ENCODE assay signal across 8 mouse cellular contexts in the genomic region with DNA sequence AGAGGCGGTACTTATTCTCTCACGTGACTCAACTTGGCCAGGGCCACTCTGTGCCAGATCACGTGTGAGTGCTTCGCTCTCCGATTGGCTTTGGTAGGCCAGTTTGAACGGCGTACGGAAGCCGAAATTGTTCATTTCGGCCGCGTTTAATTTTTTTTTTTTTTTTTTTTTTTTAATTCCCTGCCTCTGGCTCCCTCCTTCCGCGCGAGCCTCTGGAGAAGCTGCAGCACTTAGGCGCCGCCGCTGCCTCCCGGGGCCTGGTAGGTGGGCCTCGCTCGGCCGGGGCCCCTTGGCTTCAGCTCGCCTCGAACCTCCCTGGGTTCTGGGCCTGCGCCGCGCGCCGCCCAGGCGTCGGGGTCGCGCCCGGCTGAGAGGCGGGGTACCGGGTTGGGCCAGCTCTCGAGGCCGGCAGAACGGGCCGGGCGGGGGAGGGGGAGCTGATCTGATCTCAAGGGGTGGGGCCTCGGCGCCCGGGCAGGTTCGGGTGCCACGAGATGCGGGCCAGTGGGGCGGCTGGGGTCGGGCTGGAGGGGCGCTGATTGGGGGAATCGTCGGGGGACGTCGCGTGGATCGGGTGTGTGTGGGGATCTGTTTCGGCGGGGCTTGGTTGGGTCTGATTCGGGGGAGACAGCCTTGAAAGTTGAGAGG. TPM values are rescaled to one million over a fixed set of nuclear protein-coding genes. Genes with fewer than 3 reads are reported as not detected.
DNase-seq lines count a peak whose midpoint lies in the region; ATAC-seq and TF ChIP-seq lines count a peak whose summit lies in the region.

TSS of gene Tnpo2 (plus strand) at position 198 of the 648 bp plus-strand sequence.

- TF ChIP-seq POLR2A in heart, adult 2 months (IDR thresholded peaks at IDR 0.05; ENCODE audit: insufficient read depth, low read depth, low read length): no peak; the same call in 1 of the 2 replicates

- peak within 1 kb of the TSS; percentile 91 for H3K4me2 ChIP-seq in embryonic facial prominence, embryonic 14.5 days (ENCODE audit: low read depth, low read length)
- H3K4me2 ChIP-seq in limb, embryonic 13.5 days (replicated peaks): peak within 1 kb of the TSS; percentile 93
- H3K4me2 ChIP-seq in midbrain, embryonic 16.5 days (ENCODE audit: low read length): peak within 1 kb of the TSS; percentile 98

- no peaks in the 10 kb centered on the region for H3K9me3 ChIP-seq in embryonic facial prominence, embryonic 14.5 days (ENCODE audit: control insufficient read depth, low read length)
- no peaks in the 10 kb centered on the region for H3K9me3 ChIP-seq in limb, embryonic 13.5 days
- no peaks in the 10 kb centered on the region for H3K9me3 ChIP-seq in midbrain, embryonic 16.5 days (replicated peaks; ENCODE audit: control insufficient read depth, low read length, poor library complexity, severe bottlenecking)

- H3K27ac ChIP-seq in embryonic facial prominence, embryonic 14.5 days (replicated peaks; ENCODE audit: low read depth, low read length): peak within 1 kb of the TSS; percentile 100
- H3K27ac ChIP-seq in heart, adult 2 months: peak within 1 kb of the TSS; percentile 96
- peak within 1 kb of the TSS; percentile 100 for H3K27ac ChIP-seq in limb, embryonic 13.5 days
- H3K27ac ChIP-seq in midbrain, embryonic 16.5 days (ENCODE audit: low read length): peak within 1 kb of the TSS; percentile 97

- peak within 1 kb of the TSS; percentile 87 for H3K9ac ChIP-seq in embryonic facial prominence, embryonic 14.5 days (ENCODE audit: low read depth, low read length)
- H3K9ac ChIP-seq in heart, adult 2 months (ENCODE audit: low read depth, low read length): peak within 1 kb of the TSS; percentile 94
- H3K9ac ChIP-seq in limb, embryonic 13.5 days: peak within 1 kb of the TSS; percentile 95
- H3K9ac ChIP-seq in midbrain, embryonic 16.5 days (ENCODE audit: low read depth, low read length): peak within 1 kb of the TSS; percentile 81

- peak; percentile 100 for DNase-seq in 3T3-L1 (ENCODE audit: low read depth, low spot score)
- peak; percentile 84 to 86 for DNase-seq in adrenal gland, postnatal 4 days (ENCODE audit: low spot score in 2 of 2)
- DNase-seq in embryonic facial prominence, embryonic 14.5 days (ENCODE audit: low spot score): peak; percentile 100
- DNase-seq in heart, adult 2 months: peak; percentile 87 to 92
- peak; percentile 94 to 96 for DNase-seq in kidney, adult 8-10 months
- DNase-seq in spleen, postnatal 10 days (ENCODE audit: low spot score in 2 of 2): peak; percentile 81 to 90

- H3K79me2 ChIP-seq in heart, adult 2 months (replicated peaks; ENCODE audit: control insufficient read depth, insufficient read depth, low read length): peaks cover 5% of the 10 kb centered on the region

- no peak for TF ChIP-seq CTCF in heart, adult 2 months (IDR thresholded peaks at IDR 0.05)

- peak within 1 kb of the TSS; percentile 80 for H3K4me3 ChIP-seq in embryonic facial prominence, embryonic 14.5 days (ENCODE audit: low read depth, low read length)
- peak within 1 kb of the TSS; percentile 76 for H3K4me3 ChIP-seq in heart, adult 2 months
- peak within 1 kb of the TSS; percentile 86 for H3K4me3 ChIP-seq in limb, embryonic 13.5 days
- peak within 1 kb of the TSS; percentile 55 for H3K4me3 ChIP-seq in midbrain, embryonic 16.5 days (ENCODE audit: low read depth, low read length)

- H3K36me3 ChIP-seq in embryonic facial prominence, embryonic 14.5 days (ENCODE audit: control insufficient read depth, insufficient read depth, low read length): peaks cover 41% of the 10 kb centered on the region
- H3K36me3 ChIP-seq in heart, adult 2 months (ENCODE audit: control insufficient read depth, insufficient read depth, low read length): peaks cover 9% of the 10 kb centered on the region
- H3K36me3 ChIP-seq in limb, embryonic 13.5 days: peaks cover 45% of the 10 kb centered on the region
- H3K36me3 ChIP-seq in midbrain, embryonic 16.5 days (ENCODE audit: control insufficient read depth, insufficient read depth, low read length): peaks cover 8% of the 10 kb centered on the region

- intact Hi-C loops in heart, adult 2 months (cut with DNase I): loop anchor here (5.0 kb wide), 1 partner anchor 35 kb away; the partner anchor contains the start of gene Dhps

- WGBS in embryonic facial prominence, embryonic 14.5 days: under 1% methylated on average over 52 of the region's 59 CpGs
- under 1% methylated on average over 59 of the region's 59 CpGs for WGBS in heart, adult 2 months
- WGBS in limb, embryonic 13.5 days: under 1% methylated on average over 57 of the region's 59 CpGs
- WGBS in midbrain, embryonic 16.5 days: under 1% methylated on average over 58 of the region's 59 CpGs

- TF ChIP-seq EP300 in heart, adult 2 months (IDR thresholded peaks at IDR 0.05; ENCODE audit: insufficient read depth, low read depth, low read length): peak; percentile 64; the same call in 1 of the 2 replicates

- H3K4me1 ChIP-seq in embryonic facial prominence, embryonic 14.5 days (ENCODE audit: control insufficient read depth, insufficient read depth, low read length): peaks cover 18% of the 10 kb centered on the region
- peaks cover 7% of the 10 kb centered on the region for H3K4me1 ChIP-seq in heart, adult 2 months (ENCODE audit: control insufficient read depth, insufficient read depth, low read length)
- peaks cover 28% of the 10 kb centered on the region for H3K4me1 ChIP-seq in limb, embryonic 13.5 days
- peaks cover 33% of the 10 kb centered on the region for H3K4me1 ChIP-seq in midbrain, embryonic 16.5 days (ENCODE audit: control insufficient read depth, insufficient read depth, low read length)

- no peaks in the 10 kb centered on the region for H3K27me3 ChIP-seq in embryonic facial prominence, embryonic 14.5 days (replicated peaks; ENCODE audit: control insufficient read depth, insufficient read depth, low read length)
- no peaks in the 10 kb centered on the region for H3K27me3 ChIP-seq in heart, adult 2 months (ENCODE audit: control insufficient read depth, insufficient read depth, low read length)
- H3K27me3 ChIP-seq in limb, embryonic 13.5 days: no peaks in the 10 kb centered on the region
- H3K27me3 ChIP-seq in midbrain, embryonic 16.5 days (ENCODE audit: control insufficient read depth, insufficient read depth, low read depth, low read length): no peaks in the 10 kb centered on the region

- peak; percentile 90 for ATAC-seq in embryonic facial prominence, embryonic 14.5 days (ENCODE audit: low read depth)
- ATAC-seq in limb, embryonic 13.5 days (ENCODE audit: low FRiP score, low read depth): peak; percentile 91
- peak; percentile 88 for ATAC-seq in midbrain, embryonic 16.5 days

RNA-seq across cellular contexts. Expression of gene Tnpo2, which starts in this region (rescaled TPM):
- total RNA-seq in adrenal gland, postnatal 4 days (2021): 10 to 100 TPM; 70.8 to 86.8 TPM
- polyA plus RNA-seq in embryonic facial prominence, embryonic 14.5 days (2014; fragmentation: Nextera tagmentation; extraction: Ambion mirVana): 22.9 and 24.8 TPM in 2 replicates
- total RNA-seq in heart, adult 2 months (2021): 10 to 100 TPM; 26.8 to 28.4 TPM
- polyA plus RNA-seq in heart, adult 2 months (2012; rRNA removed): 26.8 and 34.8 TPM in 2 replicates
- 31.0 and 32.2 TPM in 2 replicates for polyA plus RNA-seq in limb, embryonic 13.5 days (2015; fragmentation: Nextera tagmentation; extraction: Ambion mirVana)
- 65.1 and 73.5 TPM in 2 replicates for polyA plus RNA-seq in midbrain, embryonic 16.5 days (2015; fragmentation: Nextera tagmentation; extraction: Ambion mirVana)

Comparison
In these comparisons a context has a peak if more than half of its experiments do, and no peak if none do; other contexts are left out.
1. Peak in every context shown above with its lines: DNase-seq, ATAC-seq, H3K4me3 ChIP-seq and H3K27ac ChIP-seq.